Mouse (Mus musculus): ENCODE measurements around the gene Btbd35f7. TPM values are rescaled to one million over a fixed set of nuclear protein-coding genes. Genes with fewer than 3 reads are reported as not detected.

The Btbd35f7 gene
- not detected in 2 replicates for polyA plus RNA-seq (2015; fragmentation: Nextera tagmentation; extraction: Ambion mirVana)

GRCm38 (mm10) chrX:5668767-5669166, at the start of gene Btbd35f7:
Gene Btbd35f7, plus strand, starts transcription at chrX:5669067.

Other genes starting within 250 kb of the Btbd35f7 start
- gene Mycs, start 199.8 kb upstream of the Btbd35f7 start, polyA plus RNA-seq (2015; fragmentation: Nextera tagmentation; extraction: Ambion mirVana), result not detected in 2 replicates